Mouse (Mus musculus) sigmoid colon, adult 10 weeks (tissue): ENCODE data around the gene Stard13. TPM values are rescaled to one million over a fixed set of nuclear protein-coding genes. Genes with fewer than 3 reads are reported as not detected.

Experiments used
- polyA plus RNA-seq: library from polyadenylated mRNA; stranded (reverse); fragments of 350-450 nt; fragmentation: Illumina TruSeq; extraction: RNeasy Lipid Tissue Mini Kit (QIAGEN cat#74804); gene quantifications from one replicate; pipeline ENCODE4 v1.2.3, GENCODE M21; 2014; ENCODE audit warnings: low read depth, low replicate concordance

The Stard13 gene
- 19.3 TPM for polyA plus RNA-seq

DNA sequence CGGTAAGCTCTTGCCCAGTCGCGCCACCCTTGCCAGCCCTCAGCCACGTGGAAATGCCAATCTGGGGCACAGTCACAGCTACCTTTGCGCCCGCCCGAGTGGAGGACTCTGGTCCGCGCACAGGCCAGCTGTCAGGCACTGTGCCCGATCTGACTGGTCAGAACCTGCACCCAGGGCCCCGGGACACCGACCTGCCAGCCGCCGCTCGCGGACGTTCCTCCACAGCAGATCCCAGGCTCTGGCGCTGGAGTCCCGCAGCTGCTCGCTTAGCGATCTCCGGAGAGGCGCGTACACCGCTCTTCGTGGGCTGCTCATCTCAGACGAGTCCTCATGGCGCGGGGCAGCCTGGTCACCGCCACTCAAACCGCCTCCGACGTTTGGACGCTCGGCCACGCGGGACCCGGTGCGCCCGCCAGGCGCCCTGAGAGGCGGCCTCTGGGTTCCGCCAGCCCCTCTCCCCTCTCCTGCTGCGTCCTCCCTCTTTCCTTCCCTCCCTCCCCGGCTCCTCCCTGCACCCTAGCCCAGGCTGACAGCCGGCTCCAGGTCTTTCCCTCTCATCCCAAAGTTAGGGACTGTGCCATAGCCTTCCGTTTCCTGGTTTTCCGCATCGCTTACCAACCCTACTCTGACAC is at the start of gene Stard13:
TSS of gene Stard13 (minus strand) at position 437 of the 632 bp plus-strand sequence.

Other genes with a start within 250 kb of the Stard13 start
- not detected for gene Gm42906, start 194.3 kb upstream of the Stard13 start, polyA plus RNA-seq